Mouse (Mus musculus) lung, embryonic 14.5 days (tissue): ENCODE measurements around the gene Veph1. TPM values are rescaled to one million over a fixed set of nuclear protein-coding genes. Genes with fewer than 3 reads are reported as not detected.

Experiments used
- ATAC-seq: fragments of 200-750 bp; cut with Nextera tagmentation; 2 replicates; pipeline ENCODE4 v1.8.0; 2017; ENCODE audit warnings: mild to moderate bottlenecking, moderate TSS enrichment, moderate library complexity; ENCODE audit not compliant: insufficient read depth
- DNase-seq: peaks from one replicate; pipeline ENCODE4 v3.0.0-alpha.2; 2015
- H3K27ac ChIP-seq: fragments of 300-500 bp; sonication (generic); 2 replicates; pipeline ENCODE4 v1.5.1; 2014; ENCODE audit warnings: low read depth, mild to moderate bottlenecking, moderate library complexity
- H3K27me3 ChIP-seq: fragments of 300-500 bp; sonication (generic); 2 replicates; pipeline ENCODE4 v1.6.1; 2014; ENCODE audit warnings: low read length, control low read depth; ENCODE audit not compliant: insufficient read depth
- H3K36me3 ChIP-seq: fragments of 300-500 bp; sonication (generic); 2 replicates; pipeline ENCODE4 v1.6.1; 2014; ENCODE audit warnings: control low read depth; ENCODE audit not compliant: insufficient read depth
- H3K4me1 ChIP-seq: fragments of 300-500 bp; sonication (generic); 2 replicates; pipeline ENCODE4 v1.6.1; 2014; ENCODE audit warnings: antibody characterized with exemption, control low read depth; ENCODE audit not compliant: insufficient read depth
- H3K4me2 ChIP-seq: fragments of 300-500 bp; sonication (generic); 2 replicates; pipeline ENCODE4 v1.6.1; 2014; ENCODE audit warnings: mild to moderate bottlenecking
- H3K4me3 ChIP-seq: fragments of 300-500 bp; sonication (generic); 2 replicates; pipeline ENCODE4 v1.5.1; 2014; ENCODE audit warnings: low read depth, low read length
- H3K9ac ChIP-seq: fragments of 300-500 bp; sonication (generic); 2 replicates; pipeline ENCODE4 v1.6.1; 2014
- H3K9me3 ChIP-seq: fragments of 300-500 bp; sonication (generic); 2 replicates; pipeline ENCODE4 v1.6.1; 2016; ENCODE audit warnings: low read depth, low read length, control low read depth
- CTCF ChIP-seq: IDR thresholded peaks from 2 replicates; pipeline ENCODE4 v1.5.1; 2016; ENCODE audit warnings: antibody characterized with exemption, low read depth
- WGBS: fragments of 180-500 bp; shearing (Covaris S2); extraction: QIAGEN DNeasy Blood & Tissue Kit; methylation state at CpG from one replicate; pipeline ENCODE4 v1.1.7; 2014; 5-methylcytosine and 5-hydroxymethylcytosine counted together
- polyA plus RNA-seq: library from polyadenylated mRNA; unstranded; fragments of >200 nt; fragmentation: Nextera tagmentation; extraction: Ambion mirVana; gene quantifications from 2 replicates; pipeline ENCODE4 v1.2.1, GENCODE M21; 2014

Veph1 gene
- polyA plus RNA-seq, 1 experiment from 2014 or later = 4.2 TPM

- no peaks in the 10 kb centered on the region for H3K4me1 ChIP-seq
- no peaks in the 10 kb centered on the region; the same call in none of the 2 replicates for H3K27me3 ChIP-seq
- peak; percentile 75 for DNase-seq
- H3K36me3 ChIP-seq = no peaks in the 10 kb centered on the region
- TF ChIP-seq CTCF = peak; percentile 19; the same call in 1 of the 2 replicates
- WGBS = under 1% methylated on average over 54 of the region's 54 CpGs
- H3K4me3 ChIP-seq = peak overlapping the region; percentile 54
- peak overlapping the region; percentile 96 for H3K4me2 ChIP-seq
- H3K9ac ChIP-seq = peak overlapping the region; percentile 58
- H3K9me3 ChIP-seq = no peaks in the 10 kb centered on the region
- ATAC-seq = peak; percentile 90
- no peak overlapping the region for H3K27ac ChIP-seq
Observed at GRCm38 (mm10) chr3:66220554-66221242, 75.9 kb downstream of the Veph1 start.

GRCm38 (mm10) chr3:66219655-66220191 is 76.9 kb downstream of the Veph1 start, which contains the start of gene Ptx3:
Gene Ptx3, plus strand, starts transcription at chr3:66219910.
- DNase-seq (peak; percentile 57), ATAC-seq (no peak)
- Histone ChIP-seq H3K27me3 (no peaks in the 10 kb centered on the region; the same call in none of the 2 replicates), H3K9me3 (no peaks in the 10 kb centered on the region), H3K36me3 (no peaks in the 10 kb centered on the region), H3K9ac (peak within 1 kb of the TSS; percentile 58), H3K4me2 (peak within 1 kb of the TSS; percentile 96), H3K4me1 (no peaks in the 10 kb centered on the region), H3K4me3 (peak within 1 kb of the TSS; percentile 54), H3K27ac (no peak within 1 kb of the TSS)
- TF ChIP-seq CTCF = no peak
- WGBS = 7% methylated on average over 20 of the region's 20 CpGs

GRCm38 (mm10) chr3:66215759-66216158 is 80.9 kb downstream of the Veph1 start:
- TF ChIP-seq CTCF = no peak
- DNase-seq = peak; percentile 36

GRCm38 (mm10) chr3:66213524-66213923 is 83.1 kb downstream of the Veph1 start:
- Histone ChIP-seq H3K4me3 (no peak overlapping the region), H3K4me2 (no peak overlapping the region), H3K9me3 (no peaks in the 10 kb centered on the region), H3K9ac (no peak overlapping the region), H3K27ac (no peak overlapping the region), H3K27me3 (no peaks in the 10 kb centered on the region), H3K36me3 (no peaks in the 10 kb centered on the region), H3K4me1 (no peaks in the 10 kb centered on the region)
- WGBS = 85% methylated on average over 1 of the region's 1 CpGs
- DNase-seq (no peak), ATAC-seq (no peak)
- no peak for TF ChIP-seq CTCF

More at GRCm38 (mm10) chr3:66215759-66216158, 80.9 kb downstream of the Veph1 start:
- 40% methylated on average over 8 of the region's 8 CpGs for WGBS
- Histone ChIP-seq H3K9ac (no peak overlapping the region), H3K27me3 (no peaks in the 10 kb centered on the region; the same call in none of the 2 replicates), H3K36me3 (no peaks in the 10 kb centered on the region), H3K27ac (no peak overlapping the region), H3K4me1 (no peaks in the 10 kb centered on the region), H3K4me3 (no peak overlapping the region), H3K9me3 (no peaks in the 10 kb centered on the region), H3K4me2 (no peak overlapping the region)
- ATAC-seq = peak; percentile 36; the same call in 1 of the 2 replicates

GRCm38 (mm10) chr3:66208836-66209573 is 87.6 kb downstream of the Veph1 start:
- Histone ChIP-seq H3K27ac (no peak overlapping the region), H3K4me1 (no peaks in the 10 kb centered on the region), H3K27me3 (no peaks in the 10 kb centered on the region), H3K4me3 (no peak overlapping the region), H3K9me3 (no peaks in the 10 kb centered on the region), H3K4me2 (no peak overlapping the region), H3K9ac (no peak overlapping the region), H3K36me3 (no peaks in the 10 kb centered on the region)
- 77% methylated on average over 4 of the region's 4 CpGs for WGBS
- DNase-seq (no peak), ATAC-seq (no peak)
- TF ChIP-seq CTCF = no peak

- 76% methylated on average over 3 of the region's 3 CpGs for WGBS
- no peak overlapping the region for H3K27ac ChIP-seq
- no peaks in the 10 kb centered on the region for H3K27me3 ChIP-seq
- no peak overlapping the region for H3K4me2 ChIP-seq
- no peaks in the 10 kb centered on the region for H3K36me3 ChIP-seq
- no peak for DNase-seq
- no peak overlapping the region for H3K4me3 ChIP-seq
- no peaks in the 10 kb centered on the region for H3K9me3 ChIP-seq
- H3K9ac ChIP-seq = no peak overlapping the region
- ATAC-seq = no peak
- TF ChIP-seq CTCF = no peak
- H3K4me1 ChIP-seq = no peaks in the 10 kb centered on the region
Observed at GRCm38 (mm10) chr3:66193910-66194562, 102.6 kb downstream of the Veph1 start.
